Mouse (Mus musculus) layer of hippocampus, postnatal 36 days (tissue): ENCODE measurements around the gene 6030452D12Rik. TPM values are rescaled to one million over a fixed set of nuclear protein-coding genes. Genes with fewer than 3 reads are reported as not detected.

Experiments
- total RNA-seq, 2 experiments: library from RNA; stranded (reverse); gene quantifications; 2 replicates each; pipeline ENCODE4 v1.2.3; 2021

6030452D12Rik gene
- total RNA-seq, 2 experiments from 2014 or later: not detected

Other genes with a start within 250 kb of the 6030452D12Rik start
- gene Smpd3, start 162.5 kb upstream of the 6030452D12Rik start, total RNA-seq: 10 to 100 TPM; 72.6 to 77.2 TPM
- gene Zfp90, start 85.2 kb upstream of the 6030452D12Rik start, total RNA-seq: 10 to 100 TPM; 12.6 to 14.0 TPM
- gene Cdh3, start 10.4 kb downstream of the 6030452D12Rik start, total RNA-seq: under 1 TPM; 0.07 to 0.35 TPM
- gene Gm10073, start 72.9 kb downstream of the 6030452D12Rik start, total RNA-seq: 10 to 100 TPM; 86.3 to 90.8 TPM
- under 1 TPM; 0.20 to 0.48 TPM for gene Cdh1, start 102.8 kb downstream of the 6030452D12Rik start, total RNA-seq
- 1 to 10 TPM; 6.4 to 6.6 TPM for gene Tango6, start 182.5 kb downstream of the 6030452D12Rik start, total RNA-seq